Mouse (Mus musculus): ENCODE results near the gene Hapln2. TPM values are rescaled to one million over a fixed set of nuclear protein-coding genes. Genes with fewer than 3 reads are reported as not detected.

Gene Hapln2
- polyA plus RNA-seq (2014; fragmentation: Nextera tagmentation; extraction: Ambion mirVana), result 0.41 and 0.67 TPM in 2 replicates

DNA sequence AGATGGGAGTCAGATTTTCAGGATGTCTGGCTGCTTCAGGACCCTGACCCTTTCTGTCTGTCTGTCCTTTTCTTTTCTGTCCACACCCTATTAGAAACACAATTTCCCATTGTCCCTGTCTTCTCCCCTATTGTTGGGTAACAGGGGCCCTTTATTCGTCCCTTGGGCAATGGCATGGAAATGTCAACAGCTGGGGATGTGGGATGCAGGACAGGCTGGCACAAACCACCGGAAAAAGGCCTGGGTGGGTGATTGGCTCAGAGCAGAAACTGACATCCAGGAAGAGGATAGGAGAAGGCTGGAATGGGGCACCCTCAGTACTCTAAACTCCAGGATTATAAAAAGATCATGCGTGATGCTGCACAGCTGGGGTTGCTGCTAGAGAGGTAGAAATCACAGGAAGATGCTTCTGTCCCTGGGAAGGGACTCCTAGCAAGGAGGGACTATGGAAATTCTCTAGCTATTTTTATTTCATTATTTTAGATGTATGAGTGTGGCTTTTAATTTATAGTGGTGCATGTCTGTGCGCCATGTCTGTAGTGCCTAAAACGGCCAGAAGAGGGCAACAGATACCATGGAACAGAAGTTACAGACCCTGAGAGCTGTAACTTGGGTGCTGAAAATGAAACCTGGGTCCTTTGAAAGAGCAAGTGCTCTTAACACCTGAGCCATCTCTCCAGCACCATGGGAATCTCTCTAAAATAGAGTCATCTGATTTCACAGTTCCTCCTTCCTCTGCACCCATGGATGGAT is at the start of gene Hapln2:
Gene Hapln2 (minus strand): TSS at position 150 of the 753 bp plus-strand sequence.
- H3K4me2 ChIP-seq (replicated peaks), result no peak within 1 kb of the TSS
- no peak within 1 kb of the TSS for H3K9ac ChIP-seq
- ATAC-seq (ENCODE audit: low FRiP score) (no peak), DNase-seq (ENCODE audit: low spot score) (no peak)
- H3K36me3 ChIP-seq (replicated peaks; ENCODE audit: control insufficient read depth, insufficient read depth), result no peaks in the 10 kb centered on the region
- H3K27ac ChIP-seq, result no peak within 1 kb of the TSS
- no peaks in the 10 kb centered on the region for H3K9me3 ChIP-seq (ENCODE audit: control insufficient read depth, low read length)
- 44% methylated on average over 5 of the region's 5 CpGs for WGBS
- H3K4me3 ChIP-seq (replicated peaks; ENCODE audit: low read length), result no peak within 1 kb of the TSS
- peaks cover 49% of the 10 kb centered on the region for H3K27me3 ChIP-seq (ENCODE audit: control insufficient read depth, insufficient read depth, low read length)
- H3K4me1 ChIP-seq (replicated peaks; ENCODE audit: control insufficient read depth, insufficient read depth, low read length), result peaks cover 13% of the 10 kb centered on the region

GRCm38 (mm10) chr3:88074766-88075165 is 47.4 kb upstream of the Hapln2 start:
- no peaks in the 10 kb centered on the region for H3K36me3 ChIP-seq (replicated peaks; ENCODE audit: control insufficient read depth, insufficient read depth)
- WGBS, result 84% methylated on average over 8 of the region's 8 CpGs
- H3K4me3 ChIP-seq (replicated peaks; ENCODE audit: low read length), result no peak overlapping the region
- no peak overlapping the region for H3K27ac ChIP-seq
- no peak overlapping the region for H3K9ac ChIP-seq
- DNase-seq (ENCODE audit: low spot score), result no peak
- H3K4me2 ChIP-seq (replicated peaks), result no peak overlapping the region
- no peaks in the 10 kb centered on the region for H3K9me3 ChIP-seq (ENCODE audit: control insufficient read depth, low read length)
- no peak for ATAC-seq (ENCODE audit: low FRiP score)
- H3K4me1 ChIP-seq (replicated peaks; ENCODE audit: control insufficient read depth, insufficient read depth, low read length), result no peaks in the 10 kb centered on the region
- no peaks in the 10 kb centered on the region for H3K27me3 ChIP-seq (ENCODE audit: control insufficient read depth, insufficient read depth, low read length)

- Histone ChIP-seq H3K36me3 (replicated peaks; ENCODE audit: control insufficient read depth, insufficient read depth) (no peaks in the 10 kb centered on the region), H3K27me3 (ENCODE audit: control insufficient read depth, insufficient read depth, low read length) (no peaks in the 10 kb centered on the region), H3K4me2 (replicated peaks) (no peak overlapping the region), H3K4me1 (replicated peaks; ENCODE audit: control insufficient read depth, insufficient read depth, low read length) (no peaks in the 10 kb centered on the region), H3K9ac (no peak overlapping the region), H3K27ac (no peak overlapping the region), H3K9me3 (ENCODE audit: control insufficient read depth, low read length) (no peaks in the 10 kb centered on the region), H3K4me3 (replicated peaks; ENCODE audit: low read length) (no peak overlapping the region)
- DNase-seq (ENCODE audit: low spot score) (no peak), ATAC-seq (ENCODE audit: low FRiP score) (no peak)
- whole genome bisulfite sequencing, result 71% methylated on average over 2 of the region's 2 CpGs
Measured at GRCm38 (mm10) chr3:88074351-88074750, 47.0 kb upstream of the Hapln2 start.

- Histone ChIP-seq H3K4me3 (replicated peaks; ENCODE audit: low read length) (no peak overlapping the region), H3K27ac (no peak overlapping the region), H3K9ac (no peak overlapping the region; the same call in 1 of the 2 replicates), H3K4me2 (replicated peaks) (no peak overlapping the region), H3K4me1 (replicated peaks; ENCODE audit: control insufficient read depth, insufficient read depth, low read length) (no peaks in the 10 kb centered on the region), H3K36me3 (replicated peaks; ENCODE audit: control insufficient read depth, insufficient read depth) (no peaks in the 10 kb centered on the region), H3K9me3 (ENCODE audit: control insufficient read depth, low read length) (no peaks in the 10 kb centered on the region), H3K27me3 (ENCODE audit: control insufficient read depth, insufficient read depth, low read length) (no peaks in the 10 kb centered on the region)
- ATAC-seq (ENCODE audit: low FRiP score) (no peak), DNase-seq (ENCODE audit: low spot score) (no peak)
- 54% methylated on average over 2 of the region's 2 CpGs for WGBS
Measured at GRCm38 (mm10) chr3:88073631-88074030, 46.2 kb upstream of the Hapln2 start.

GRCm38 (mm10) chr3:88071783-88072182 is 44.4 kb upstream of the Hapln2 start:
- no peaks in the 10 kb centered on the region for H3K4me1 ChIP-seq (replicated peaks; ENCODE audit: control insufficient read depth, insufficient read depth, low read length)
- no peaks in the 10 kb centered on the region for H3K9me3 ChIP-seq (ENCODE audit: control insufficient read depth, low read length)
- no peak overlapping the region for H3K9ac ChIP-seq
- DNase-seq (ENCODE audit: low spot score), result peak; percentile 94
- H3K4me3 ChIP-seq (replicated peaks; ENCODE audit: low read length), result no peak overlapping the region
- ATAC-seq (ENCODE audit: low FRiP score), result peak; percentile 60; the same call in 1 of the 2 replicates
- WGBS, result 2% methylated on average over 5 of the region's 5 CpGs
- no peaks in the 10 kb centered on the region for H3K27me3 ChIP-seq (ENCODE audit: control insufficient read depth, insufficient read depth, low read length)
- H3K4me2 ChIP-seq (replicated peaks), result no peak overlapping the region
- H3K36me3 ChIP-seq (replicated peaks; ENCODE audit: control insufficient read depth, insufficient read depth), result no peaks in the 10 kb centered on the region
- no peak overlapping the region for H3K27ac ChIP-seq

GRCm38 (mm10) chr3:88068386-88068785 is 41.0 kb upstream of the Hapln2 start:
- no peaks in the 10 kb centered on the region for H3K36me3 ChIP-seq (replicated peaks; ENCODE audit: control insufficient read depth, insufficient read depth)
- DNase-seq (ENCODE audit: low spot score) (no peak), ATAC-seq (ENCODE audit: low FRiP score) (no peak)
- H3K4me3 ChIP-seq (replicated peaks; ENCODE audit: low read length), result no peak overlapping the region
- H3K9ac ChIP-seq, result no peak overlapping the region
- H3K4me2 ChIP-seq (replicated peaks), result no peak overlapping the region
- WGBS, result 49% methylated on average over 2 of the region's 2 CpGs
- no peaks in the 10 kb centered on the region for H3K4me1 ChIP-seq (replicated peaks; ENCODE audit: control insufficient read depth, insufficient read depth, low read length)
- no peaks in the 10 kb centered on the region for H3K9me3 ChIP-seq (ENCODE audit: control insufficient read depth, low read length)
- no peaks in the 10 kb centered on the region for H3K27me3 ChIP-seq (ENCODE audit: control insufficient read depth, insufficient read depth, low read length)
- H3K27ac ChIP-seq, result no peak overlapping the region

DNA sequence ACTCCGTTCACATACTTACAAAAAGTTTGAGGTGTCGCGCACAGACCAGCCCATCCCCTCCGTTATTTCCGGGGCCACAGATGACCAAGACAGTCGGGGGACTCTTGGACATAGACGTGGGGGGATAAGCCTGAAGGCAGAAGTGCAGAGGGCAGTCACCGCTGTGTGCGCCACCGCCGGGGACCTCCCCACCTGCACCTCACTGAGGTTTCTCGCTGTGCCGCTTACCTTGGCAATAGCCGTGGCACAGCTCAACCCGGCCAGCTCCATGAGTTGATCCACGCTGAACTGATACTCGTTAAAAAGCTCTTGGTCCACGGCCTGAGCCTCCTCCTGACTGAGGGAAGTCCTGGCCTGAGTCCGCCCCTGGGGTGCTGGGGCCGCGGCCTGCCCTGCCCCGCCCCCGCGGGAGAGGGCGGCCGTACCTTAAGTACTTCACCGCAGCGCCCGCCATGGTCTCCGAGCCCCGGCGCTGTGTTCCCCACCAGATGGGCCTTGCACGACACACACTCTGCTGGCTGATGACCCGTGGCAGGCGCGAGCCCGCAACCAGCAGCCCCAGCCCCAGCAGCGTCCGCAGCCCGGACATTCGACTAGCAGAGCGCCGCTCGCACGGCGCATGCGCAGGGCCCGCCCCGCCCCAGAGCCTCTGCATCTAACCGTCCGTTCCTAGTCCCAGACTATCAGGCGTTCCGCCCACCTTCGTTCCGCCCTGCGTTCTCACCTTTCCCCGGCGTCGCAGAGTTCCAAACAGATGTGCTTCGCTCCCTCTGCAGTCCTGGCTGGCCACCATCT is 30.7 kb upstream of the Hapln2 start, which contains the start of gene Naxe:
Gene Naxe (minus strand): TSS at position 594 of the 795 bp plus-strand sequence.
- peak within 1 kb of the TSS; percentile 94 for H3K9ac ChIP-seq
- peak; percentile 89 for DNase-seq (ENCODE audit: low spot score)
- peaks cover 34% of the 10 kb centered on the region for H3K36me3 ChIP-seq (replicated peaks; ENCODE audit: control insufficient read depth, insufficient read depth)
- peak within 1 kb of the TSS; percentile 94 for H3K4me2 ChIP-seq (replicated peaks)
- peak within 1 kb of the TSS; percentile 74 for H3K27ac ChIP-seq
- H3K4me1 ChIP-seq (replicated peaks; ENCODE audit: control insufficient read depth, insufficient read depth, low read length), result peaks cover 14% of the 10 kb centered on the region
- WGBS, result 2% methylated on average over 60 of the region's 60 CpGs
- H3K27me3 ChIP-seq (ENCODE audit: control insufficient read depth, insufficient read depth, low read length), result no peaks in the 10 kb centered on the region
- H3K9me3 ChIP-seq (ENCODE audit: control insufficient read depth, low read length), result no peaks in the 10 kb centered on the region
- peak within 1 kb of the TSS; percentile 98 for H3K4me3 ChIP-seq (replicated peaks; ENCODE audit: low read length)
- peak; percentile 96 for ATAC-seq (ENCODE audit: low FRiP score)

- Histone ChIP-seq H3K27me3 (ENCODE audit: control insufficient read depth, insufficient read depth, low read length) (no peaks in the 10 kb centered on the region), H3K4me1 (replicated peaks; ENCODE audit: control insufficient read depth, insufficient read depth, low read length) (peaks cover 14% of the 10 kb centered on the region), H3K4me3 (replicated peaks; ENCODE audit: low read length) (peak overlapping the region; percentile 98; the same call in 1 of the 2 replicates), H3K27ac (no peak overlapping the region), H3K36me3 (replicated peaks; ENCODE audit: control insufficient read depth, insufficient read depth) (peaks cover 44% of the 10 kb centered on the region), H3K4me2 (replicated peaks) (peak overlapping the region; percentile 94), H3K9ac (peak overlapping the region; percentile 94; the same call in 1 of the 2 replicates), H3K9me3 (ENCODE audit: control insufficient read depth, low read length) (no peaks in the 10 kb centered on the region)
- no peak for DNase-seq (ENCODE audit: low spot score)
- 89% methylated on average over 6 of the region's 6 CpGs for WGBS
- no peak for ATAC-seq (ENCODE audit: low FRiP score)
Measured at GRCm38 (mm10) chr3:88057030-88057429, 29.6 kb upstream of the Hapln2 start.

DNA sequence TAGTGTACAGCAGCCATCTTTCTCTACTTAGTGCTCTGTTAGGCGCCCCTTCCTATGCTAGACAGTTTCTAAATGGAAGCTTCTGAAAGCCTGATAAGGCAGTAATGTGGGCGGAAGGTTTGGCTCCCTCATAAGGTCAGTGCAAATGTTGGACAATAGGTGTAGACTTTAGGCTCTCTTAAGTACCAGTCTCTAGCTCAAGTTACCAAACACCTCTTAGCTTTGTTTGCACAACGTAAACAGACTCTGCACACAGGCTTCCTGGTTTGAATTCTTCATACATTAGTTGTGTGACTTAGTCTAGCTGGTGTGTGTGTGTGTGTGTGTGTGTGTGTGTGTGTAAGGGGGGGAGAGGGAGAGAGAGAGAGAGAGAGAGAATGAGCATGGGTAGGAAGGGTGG is 22.1 kb upstream of the Hapln2 start:
- ATAC-seq (ENCODE audit: low FRiP score), result no peak
- Histone ChIP-seq H3K27ac (no peak overlapping the region), H3K9me3 (ENCODE audit: control insufficient read depth, low read length) (no peaks in the 10 kb centered on the region), H3K27me3 (ENCODE audit: control insufficient read depth, insufficient read depth, low read length) (no peaks in the 10 kb centered on the region), H3K4me3 (replicated peaks; ENCODE audit: low read length) (no peak overlapping the region), H3K4me2 (replicated peaks) (no peak overlapping the region), H3K9ac (no peak overlapping the region), H3K36me3 (replicated peaks; ENCODE audit: control insufficient read depth, insufficient read depth) (peaks cover 39% of the 10 kb centered on the region), H3K4me1 (replicated peaks; ENCODE audit: control insufficient read depth, insufficient read depth, low read length) (no peaks in the 10 kb centered on the region)
- DNase-seq (ENCODE audit: low spot score), result no peak
- WGBS, result 89% methylated on average over 3 of the region's 3 CpGs
